Mouse (Mus musculus) stomach, embryonic 14.5 days (tissue): ENCODE data around the gene Gm5617. TPM values are rescaled to one million over a fixed set of nuclear protein-coding genes. Genes with fewer than 3 reads are reported as not detected.

Experiments
- ATAC-seq: fragments of 200-750 bp; cut with Nextera tagmentation; 2 replicates; pipeline ENCODE4 v1.8.0; 2017; ENCODE audit warnings: low read depth, moderate TSS enrichment; ENCODE audit not compliant: insufficient number of reproducible peaks, insufficient read depth, low FRiP score
- H3K27ac ChIP-seq: fragments of 300-500 bp; sonication (generic); 2 replicates; pipeline ENCODE4 v1.5.1; 2014; ENCODE audit warnings: mild to moderate bottlenecking, low read length, moderate library complexity, mixed read lengths
- H3K27me3 ChIP-seq: fragments of 300-500 bp; sonication (generic); 2 replicates; pipeline ENCODE4 v1.6.1; 2014; ENCODE audit warnings: low read length, control low read depth, mixed read lengths; ENCODE audit not compliant: control insufficient read depth, insufficient read depth
- H3K36me3 ChIP-seq: fragments of 300-500 bp; sonication (generic); 2 replicates; pipeline ENCODE4 v1.6.1; 2014; ENCODE audit warnings: mild to moderate bottlenecking, control low read depth, low read length, moderate library complexity, mixed read lengths; ENCODE audit not compliant: control insufficient read depth, insufficient read depth
- H3K4me1 ChIP-seq: fragments of 300-500 bp; sonication (generic); 2 replicates; pipeline ENCODE4 v1.6.1; 2014; ENCODE audit warnings: low read length, control low read depth, mixed read lengths; ENCODE audit not compliant: control insufficient read depth, insufficient read depth
- H3K4me2 ChIP-seq: fragments of 300-500 bp; sonication (generic); replicated peaks from 2 replicates; pipeline ENCODE4 v1.6.1; 2014; ENCODE audit warnings: low read depth, low read length, control low read depth
- H3K4me3 ChIP-seq: fragments of 300-500 bp; sonication (generic); 2 replicates; pipeline ENCODE4 v1.5.1; 2014; ENCODE audit warnings: low read depth, low read length, control low read depth
- H3K9ac ChIP-seq: fragments of 300-500 bp; sonication (generic); replicated peaks from 2 replicates; pipeline ENCODE4 v1.6.1; 2014; ENCODE audit warnings: low read depth, mild to moderate bottlenecking, control low read depth, low read length, moderate library complexity, mixed read lengths
- H3K9me3 ChIP-seq: fragments of 300-500 bp; sonication (generic); 2 replicates; pipeline ENCODE4 v1.6.1; 2016; ENCODE audit warnings: low read depth, low read length, control low read depth; ENCODE audit not compliant: control insufficient read depth
- WGBS: fragments of 180-500 bp; shearing (Covaris S2); extraction: QIAGEN DNeasy Blood & Tissue Kit; methylation state at CpG from one replicate; pipeline ENCODE4 v1.1.7; 2014; 5-methylcytosine and 5-hydroxymethylcytosine counted together
- polyA plus RNA-seq: library from polyadenylated mRNA; unstranded; fragments of >200 nt; fragmentation: Nextera tagmentation; extraction: Ambion mirVana; gene quantifications from 2 replicates; pipeline ENCODE4 v1.2.1, GENCODE M21; 2014

The Gm5617 gene
- 36.1 and 39.3 TPM in 2 replicates for polyA plus RNA-seq

DNA sequence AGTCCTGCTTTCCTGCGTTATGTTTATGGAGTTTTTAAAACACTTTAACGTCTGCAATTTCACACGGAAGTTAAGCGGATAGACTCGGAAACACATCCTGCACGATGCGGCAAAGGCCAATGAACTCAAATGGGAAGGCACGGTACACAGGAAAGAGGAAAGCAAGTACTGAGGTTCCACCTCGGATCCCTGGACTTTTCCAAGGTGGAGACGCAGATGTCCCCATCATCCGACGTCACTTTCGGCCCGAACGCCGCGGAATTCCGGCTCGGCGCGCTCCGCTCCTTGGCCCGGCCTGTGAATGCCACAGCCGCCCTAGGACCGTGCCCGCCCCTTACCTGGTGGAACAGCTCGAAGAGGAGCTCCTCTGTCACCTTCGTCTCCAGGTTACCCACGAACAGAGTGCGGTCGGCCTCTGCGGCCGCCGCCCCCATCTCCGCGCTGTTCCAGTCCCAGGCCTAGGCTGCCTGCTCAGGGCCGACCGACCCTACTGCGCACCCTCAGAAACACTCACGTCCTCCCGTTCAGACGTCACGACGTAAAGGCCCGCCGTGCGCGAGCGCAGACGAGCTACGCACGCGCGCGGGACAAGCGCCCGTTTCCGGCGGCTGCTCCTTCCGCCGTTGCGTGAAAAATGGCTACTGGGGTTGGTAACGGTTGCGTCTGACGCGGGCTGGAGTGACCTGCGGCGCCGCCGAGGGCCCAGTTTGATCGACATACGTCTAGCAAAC is at the start of gene Gm5617, which contains the start of gene Rbm7:
Gm5617 (plus strand) TSS at position 626 of the 731 bp plus-strand sequence.
Rbm7 (minus strand) TSS at position 483 of the 731 bp plus-strand sequence.
- H3K4me2 ChIP-seq = peak within 1 kb of the TSS; percentile 80

DNA sequence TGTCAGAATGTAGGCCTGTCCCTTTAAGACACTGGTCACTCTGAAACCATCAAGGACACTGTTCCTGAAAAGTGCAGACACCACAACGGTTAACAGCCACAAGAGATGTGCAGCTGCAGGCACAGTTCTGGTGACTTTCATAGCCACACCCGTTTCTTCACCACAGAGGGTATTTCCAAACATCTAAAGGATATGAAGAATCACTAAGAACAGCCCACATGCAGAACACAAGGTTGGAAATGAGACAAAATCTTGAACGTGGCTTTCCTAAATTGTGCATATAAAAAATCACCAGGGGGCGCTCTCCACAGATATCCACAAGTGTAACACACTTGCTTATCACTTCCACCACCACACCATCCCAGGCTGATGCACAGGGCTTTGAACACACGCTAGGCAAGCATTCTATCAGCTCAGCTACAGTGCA is 47.4 kb upstream of the Gm5617 start:
- no peaks in the 10 kb centered on the region for H3K27me3 ChIP-seq
- no peak for ATAC-seq
- no peaks in the 10 kb centered on the region for H3K9me3 ChIP-seq
- no peak overlapping the region for H3K27ac ChIP-seq
- H3K9ac ChIP-seq = no peak overlapping the region
- no peak overlapping the region for H3K4me3 ChIP-seq
- H3K4me1 ChIP-seq = no peaks in the 10 kb centered on the region
- H3K4me2 ChIP-seq = no peak overlapping the region
- WGBS = 41% methylated on average over 5 of the region's 5 CpGs
- H3K36me3 ChIP-seq = no peaks in the 10 kb centered on the region

More for the DNA sequence above, at the start of gene Gm5617, which contains the start of gene Rbm7:
- Histone ChIP-seq H3K36me3 (peaks cover 30% of the 10 kb centered on the region), H3K27ac (peak within 1 kb of the TSS; percentile 82), H3K9ac (peak within 1 kb of the TSS; percentile 95), H3K4me1 (peaks cover 10% of the 10 kb centered on the region; the same call in 1 of the 2 replicates), H3K4me3 (peak within 1 kb of the TSS; percentile 89), H3K9me3 (peaks cover 3% of the 10 kb centered on the region; the same call in 1 of the 2 replicates), H3K27me3 (no peaks in the 10 kb centered on the region)
- WGBS = under 1% methylated on average over 72 of the region's 72 CpGs
- peak; percentile 100 for ATAC-seq

DNA sequence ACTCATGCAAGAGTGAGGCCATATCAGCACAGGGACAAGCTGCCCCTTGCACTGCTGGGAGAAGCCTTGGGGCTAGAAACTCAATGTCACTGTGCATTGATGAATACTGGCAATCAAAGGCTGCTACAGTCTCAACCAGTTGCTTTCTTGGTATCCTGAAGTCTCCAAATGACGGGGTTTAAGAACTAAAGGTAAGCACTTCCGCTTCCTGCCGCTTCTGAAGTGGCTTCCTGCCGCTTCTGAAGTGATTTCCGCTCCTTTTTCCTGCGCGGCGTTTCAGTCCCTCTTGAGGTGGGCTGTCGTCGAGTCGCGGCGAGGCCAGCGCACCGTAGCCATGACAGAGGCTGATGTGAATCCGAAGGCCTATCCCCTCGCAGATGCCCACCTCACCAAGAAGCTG is 45.2 kb upstream of the Gm5617 start:
- Histone ChIP-seq H3K4me3 (no peak overlapping the region), H3K36me3 (no peaks in the 10 kb centered on the region), H3K27me3 (no peaks in the 10 kb centered on the region), H3K9ac (no peak overlapping the region), H3K4me2 (no peak overlapping the region), H3K4me1 (no peaks in the 10 kb centered on the region), H3K9me3 (no peaks in the 10 kb centered on the region), H3K27ac (no peak overlapping the region)
- WGBS = 91% methylated on average over 17 of the region's 17 CpGs
- ATAC-seq = no peak

DNA sequence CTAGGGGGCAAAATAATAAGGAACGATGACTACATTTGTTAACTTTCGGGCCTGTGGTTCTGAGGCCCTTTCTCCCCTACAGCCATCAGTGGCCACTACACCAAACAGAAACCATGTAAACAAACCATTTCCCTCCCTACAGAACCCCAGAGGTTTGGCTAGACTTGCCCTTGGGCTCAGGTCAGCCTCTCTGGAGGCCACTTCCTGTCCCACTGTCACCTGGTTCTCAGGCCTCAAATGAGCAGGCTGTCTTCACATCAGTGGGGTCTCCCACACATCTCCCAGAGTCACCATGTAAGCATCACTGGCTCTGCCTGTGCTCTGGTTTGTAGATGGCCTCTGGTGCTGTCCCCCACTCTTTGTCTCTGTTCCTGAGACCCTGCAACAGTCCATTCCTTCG is 39.3 kb upstream of the Gm5617 start:
- H3K27me3 ChIP-seq = no peaks in the 10 kb centered on the region
- no peak overlapping the region for H3K4me3 ChIP-seq
- 90% methylated on average over 3 of the region's 3 CpGs for WGBS
- no peaks in the 10 kb centered on the region for H3K9me3 ChIP-seq
- no peak overlapping the region for H3K9ac ChIP-seq
- H3K27ac ChIP-seq = no peak overlapping the region
- ATAC-seq = no peak
- no peaks in the 10 kb centered on the region for H3K4me1 ChIP-seq
- no peaks in the 10 kb centered on the region for H3K36me3 ChIP-seq
- H3K4me2 ChIP-seq = no peak overlapping the region

DNA sequence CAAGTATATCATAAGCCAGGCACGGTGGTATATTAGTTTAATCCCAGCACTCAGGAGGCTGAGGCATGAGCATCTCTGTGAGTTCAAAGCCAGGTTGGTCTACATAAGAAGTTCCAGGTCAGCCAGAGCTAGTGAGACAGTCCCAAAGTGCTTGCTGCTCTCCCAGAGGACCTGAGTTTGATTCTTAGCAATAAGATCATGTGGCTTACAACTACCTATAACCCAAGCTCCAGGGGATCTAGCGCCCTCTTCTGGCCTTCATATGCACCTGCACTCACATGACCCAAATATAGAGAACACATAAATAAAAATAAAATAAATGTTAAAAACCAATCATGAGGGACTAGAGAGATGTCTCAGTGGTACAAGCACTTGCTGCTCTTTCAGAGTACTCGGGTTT is 36.4 kb upstream of the Gm5617 start:
- Histone ChIP-seq H3K9ac (no peak overlapping the region), H3K27me3 (no peaks in the 10 kb centered on the region), H3K36me3 (no peaks in the 10 kb centered on the region), H3K4me3 (no peak overlapping the region), H3K27ac (no peak overlapping the region), H3K4me2 (no peak overlapping the region), H3K4me1 (no peaks in the 10 kb centered on the region), H3K9me3 (no peaks in the 10 kb centered on the region)
- no peak for ATAC-seq
- WGBS = 64% methylated on average over 3 of the region's 3 CpGs

DNA sequence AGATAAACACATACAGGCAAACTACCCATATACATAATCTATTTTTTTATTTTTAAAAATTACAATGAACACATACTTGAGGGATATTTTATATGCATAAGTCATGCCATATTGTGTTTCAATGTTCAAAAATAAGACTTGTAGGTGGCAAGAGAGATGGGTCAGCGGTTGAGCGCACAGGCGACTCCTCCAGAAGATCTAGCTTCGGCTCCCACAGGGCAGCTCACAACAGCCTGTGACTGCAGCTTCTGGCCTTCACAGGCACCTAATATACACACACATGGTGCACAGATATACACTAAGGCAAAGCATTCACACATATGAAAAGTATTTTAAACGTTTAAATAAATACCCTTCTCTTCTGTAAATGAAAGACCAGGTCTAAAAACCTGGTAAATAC is 35.9 kb upstream of the Gm5617 start:
- H3K27me3 ChIP-seq = no peaks in the 10 kb centered on the region
- H3K4me3 ChIP-seq = no peak overlapping the region
- no peaks in the 10 kb centered on the region for H3K36me3 ChIP-seq
- no peak for ATAC-seq
- no peaks in the 10 kb centered on the region for H3K4me1 ChIP-seq
- no peak overlapping the region for H3K9ac ChIP-seq
- H3K4me2 ChIP-seq = no peak overlapping the region
- H3K27ac ChIP-seq = no peak overlapping the region
- H3K9me3 ChIP-seq = no peaks in the 10 kb centered on the region
- WGBS = 82% methylated on average over 5 of the region's 5 CpGs

DNA sequence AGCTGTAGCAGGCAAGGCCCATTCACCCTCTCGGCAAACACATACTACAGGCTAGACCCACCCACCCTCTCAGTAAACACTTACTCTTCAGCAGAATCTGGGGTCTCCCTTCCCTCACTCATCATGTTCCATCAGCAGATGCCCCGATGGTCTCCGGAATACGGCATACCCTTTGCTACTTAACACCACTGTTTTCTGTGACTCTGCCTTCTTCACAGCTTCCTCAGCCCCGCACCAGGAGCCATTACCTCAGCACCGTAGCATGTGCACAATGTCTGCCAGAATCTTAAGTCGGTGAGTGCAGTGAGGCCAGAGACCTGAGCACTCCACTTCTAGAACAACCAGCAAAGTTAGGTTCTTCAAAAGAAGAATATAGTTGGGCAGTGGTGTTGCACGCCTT is 34.5 kb upstream of the Gm5617 start:
- no peaks in the 10 kb centered on the region for H3K9me3 ChIP-seq
- H3K27ac ChIP-seq = no peak overlapping the region
- H3K4me1 ChIP-seq = no peaks in the 10 kb centered on the region
- no peak overlapping the region for H3K9ac ChIP-seq
- H3K27me3 ChIP-seq = no peaks in the 10 kb centered on the region
- no peaks in the 10 kb centered on the region for H3K36me3 ChIP-seq
- no peak for ATAC-seq
- no peak overlapping the region for H3K4me3 ChIP-seq
- 86% methylated on average over 8 of the region's 8 CpGs for WGBS
- H3K4me2 ChIP-seq = no peak overlapping the region

DNA sequence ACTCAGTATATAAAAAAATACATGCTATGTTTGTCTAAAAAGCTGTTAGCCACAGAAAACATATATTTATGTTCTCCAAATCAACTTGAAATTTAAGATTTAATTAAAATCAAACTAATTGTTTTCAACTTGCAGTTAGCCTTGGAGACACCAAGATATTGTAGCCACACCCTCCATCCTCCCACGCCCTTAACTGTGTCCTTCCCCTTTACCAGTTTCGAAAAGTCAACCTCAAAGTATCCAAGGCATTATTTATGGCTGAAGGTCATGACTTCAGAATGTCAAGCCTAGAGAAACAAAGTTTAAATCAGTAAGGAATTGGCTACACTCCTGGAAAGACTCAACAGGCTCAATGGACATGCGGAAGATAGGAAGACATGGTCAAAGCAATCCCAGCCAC is 33.7 kb upstream of the Gm5617 start:
- Histone ChIP-seq H3K27ac (no peak overlapping the region), H3K4me2 (no peak overlapping the region), H3K9ac (no peak overlapping the region), H3K4me3 (no peak overlapping the region), H3K9me3 (no peaks in the 10 kb centered on the region), H3K36me3 (no peaks in the 10 kb centered on the region), H3K4me1 (no peaks in the 10 kb centered on the region), H3K27me3 (no peaks in the 10 kb centered on the region)
- ATAC-seq = no peak
- WGBS = 76% methylated on average over 3 of the region's 3 CpGs

DNA sequence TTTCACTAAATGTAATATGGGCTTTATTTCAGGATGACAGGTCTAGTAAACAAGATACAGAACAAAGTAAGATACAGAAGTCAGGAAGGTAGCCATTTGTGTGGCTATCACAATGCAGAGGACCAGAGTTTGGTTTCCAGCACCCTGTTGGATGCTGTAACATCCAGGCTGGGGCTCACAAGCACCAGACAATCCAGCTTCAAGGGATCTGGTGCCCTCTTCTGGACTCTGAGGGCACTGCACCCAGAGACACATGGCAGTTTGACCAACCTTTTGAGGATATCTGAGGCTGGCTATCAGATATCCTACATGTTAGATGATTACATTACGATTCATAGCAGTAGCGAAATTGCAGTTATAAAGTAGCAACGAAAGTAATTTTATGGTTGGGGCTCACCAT is 29.6 kb upstream of the Gm5617 start:
- no peak overlapping the region for H3K27ac ChIP-seq
- no peak for ATAC-seq
- no peak overlapping the region for H3K4me2 ChIP-seq
- H3K4me3 ChIP-seq = no peak overlapping the region
- WGBS = 98% methylated on average over 3 of the region's 3 CpGs
- no peaks in the 10 kb centered on the region for H3K36me3 ChIP-seq
- no peaks in the 10 kb centered on the region for H3K4me1 ChIP-seq
- no peak overlapping the region for H3K9ac ChIP-seq
- H3K9me3 ChIP-seq = no peaks in the 10 kb centered on the region
- H3K27me3 ChIP-seq = no peaks in the 10 kb centered on the region
